Mouse (Mus musculus): ENCODE data around the gene Cnpy3. TPM values are rescaled to one million over a fixed set of nuclear protein-coding genes. Genes with fewer than 3 reads are reported as not detected.
"Not testable (repeated sequence)": the region's sequence is repeated elsewhere in the genome, so short reads cannot be mapped to it uniquely, and the experiment has no call there.

Gene Cnpy3
- polyA plus RNA-seq, 1 experiment from 2014 or later = 39.7 TPM

DNA sequence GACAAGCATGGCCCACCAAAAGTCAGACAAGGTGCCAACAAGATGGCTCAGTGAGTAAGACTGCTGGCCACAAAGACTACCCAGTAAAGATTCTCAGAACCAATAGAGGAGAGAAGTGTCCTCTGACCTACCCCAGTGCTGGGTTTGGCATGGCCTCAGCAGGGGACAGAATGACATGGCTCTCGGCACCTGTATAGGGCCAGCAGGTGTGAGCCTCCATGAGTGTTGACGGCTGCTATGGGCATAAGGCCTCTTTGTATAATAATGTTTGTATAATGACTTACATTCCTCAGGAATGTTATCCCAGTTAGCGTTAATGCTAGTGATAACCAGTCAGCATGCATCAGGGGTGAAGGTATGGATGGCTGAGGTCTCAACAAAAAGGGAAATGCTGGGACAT is 24.1 kb upstream of the Cnpy3 start:
- H3K4me3 ChIP-seq = no peak overlapping the region
- H3K9ac ChIP-seq = no peak overlapping the region
- H3K4me2 ChIP-seq = no peak overlapping the region
- ATAC-seq = no peak
- 87% methylated on average over 3 of the region's 3 CpGs for WGBS (ENCODE audit: insufficient replicate concordance)
- H3K36me3 ChIP-seq = peaks cover 70% of the 10 kb centered on the region
- no peaks in the 10 kb centered on the region for H3K27me3 ChIP-seq (replicated peaks)
- H3K27ac ChIP-seq = no peak overlapping the region
- peaks cover 34% of the 10 kb centered on the region for H3K4me1 ChIP-seq
- H3K9me3 ChIP-seq (replicated peaks) = no peaks in the 10 kb centered on the region

GRCm38 (mm10) chr17:46775070-46775469 is 23.1 kb upstream of the Cnpy3 start:
- Histone ChIP-seq H3K4me1 (peaks cover 30% of the 10 kb centered on the region), H3K36me3 (peaks cover 60% of the 10 kb centered on the region), H3K9me3 (replicated peaks) (no peaks in the 10 kb centered on the region), H3K27ac (no peak overlapping the region), H3K9ac (no peak overlapping the region), H3K4me3 (no peak overlapping the region), H3K27me3 (replicated peaks) (no peaks in the 10 kb centered on the region), H3K4me2 (no peak overlapping the region)
- WGBS (ENCODE audit: insufficient replicate concordance) = 85% methylated on average over 9 of the region's 9 CpGs
- ATAC-seq = no peak

DNA sequence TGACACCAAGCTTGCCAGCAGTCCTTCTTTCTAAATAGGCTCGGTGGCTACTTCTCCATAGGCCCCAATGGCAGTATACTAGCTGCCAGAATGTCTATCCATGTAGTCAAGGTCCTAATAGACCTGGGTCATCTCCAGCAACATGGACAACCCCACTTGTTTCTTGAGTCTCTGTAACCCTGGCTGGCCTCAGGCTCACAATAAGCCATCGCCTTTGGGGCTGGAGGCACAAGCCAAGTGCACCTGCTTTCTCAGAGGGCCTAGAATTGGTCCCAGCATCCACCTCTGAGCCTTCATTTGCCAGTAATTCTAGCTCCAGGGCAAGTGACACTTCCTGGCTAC is 22.1 kb upstream of the Cnpy3 start:
- peaks cover 51% of the 10 kb centered on the region for H3K36me3 ChIP-seq
- 42% methylated on average over 2 of the region's 2 CpGs for WGBS (ENCODE audit: insufficient replicate concordance)
- 0 out of 2 replicates have a peak, but pooled peaks have one; percentile 0 for ATAC-seq

DNA sequence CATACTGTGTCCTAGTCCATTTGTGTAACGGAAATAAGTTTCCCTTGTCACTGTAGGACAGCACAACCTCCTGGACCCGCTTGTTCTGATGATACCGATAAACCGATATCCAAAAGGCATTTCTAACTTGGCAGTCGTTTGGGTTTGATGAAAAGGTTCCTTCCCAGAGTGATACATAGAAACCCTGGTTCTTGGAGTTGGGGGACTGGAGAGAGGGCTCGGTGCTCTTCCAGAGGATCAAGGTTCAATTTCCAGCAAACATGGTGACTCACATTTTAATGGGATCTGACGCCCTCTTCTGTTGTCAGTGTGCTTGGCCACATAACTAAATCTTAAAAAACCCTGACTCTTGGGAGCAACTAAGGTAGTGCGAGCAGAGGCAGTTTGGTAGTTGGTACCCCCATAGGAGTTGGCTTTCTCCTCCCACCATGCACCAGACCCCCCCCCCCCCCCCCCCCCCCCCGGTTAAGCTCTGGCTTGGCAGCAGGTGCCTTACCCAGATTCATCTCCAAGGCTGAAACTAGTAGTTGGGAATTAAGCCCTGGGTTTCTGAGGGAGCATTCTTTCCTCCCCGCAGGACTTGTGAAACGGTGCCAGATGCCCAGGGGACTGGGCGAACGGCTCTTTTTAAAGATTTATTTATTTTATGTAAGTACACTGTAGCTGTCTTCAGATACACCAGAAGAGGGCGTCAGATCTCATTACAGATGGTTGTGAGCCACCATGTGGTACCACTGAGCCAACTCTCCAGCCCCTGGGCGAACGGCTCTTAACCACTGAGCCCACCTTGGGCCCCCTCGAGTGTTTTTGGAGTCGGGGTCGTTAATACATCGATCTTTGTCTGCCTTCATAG is 21.5 kb upstream of the Cnpy3 start:
- peak; percentile 37 for ATAC-seq
- Histone ChIP-seq H3K4me2 (peak overlapping the region; percentile 92), H3K27me3 (replicated peaks) (no peaks in the 10 kb centered on the region), H3K36me3 (peaks cover 45% of the 10 kb centered on the region), H3K9ac (peak overlapping the region; percentile 86), H3K9me3 (replicated peaks) (no peaks in the 10 kb centered on the region), H3K27ac (peak overlapping the region; percentile 87), H3K4me3 (peak overlapping the region; percentile 92), H3K4me1 (peaks cover 30% of the 10 kb centered on the region)
- 5% methylated on average over 19 of the region's 20 CpGs for WGBS (ENCODE audit: insufficient replicate concordance)

More for the DNA sequence above, 22.1 kb upstream of the Cnpy3 start:
- Histone ChIP-seq H3K4me2 (peak overlapping the region; percentile 92), H3K4me1 (peaks cover 30% of the 10 kb centered on the region), H3K9ac (peak overlapping the region; percentile 86; the same call in 1 of the 2 replicates), H3K27ac (peak overlapping the region; percentile 87; the same call in 1 of the 2 replicates), H3K4me3 (peak overlapping the region; percentile 92), H3K27me3 (replicated peaks) (no peaks in the 10 kb centered on the region), H3K9me3 (replicated peaks) (no peaks in the 10 kb centered on the region)

DNA sequence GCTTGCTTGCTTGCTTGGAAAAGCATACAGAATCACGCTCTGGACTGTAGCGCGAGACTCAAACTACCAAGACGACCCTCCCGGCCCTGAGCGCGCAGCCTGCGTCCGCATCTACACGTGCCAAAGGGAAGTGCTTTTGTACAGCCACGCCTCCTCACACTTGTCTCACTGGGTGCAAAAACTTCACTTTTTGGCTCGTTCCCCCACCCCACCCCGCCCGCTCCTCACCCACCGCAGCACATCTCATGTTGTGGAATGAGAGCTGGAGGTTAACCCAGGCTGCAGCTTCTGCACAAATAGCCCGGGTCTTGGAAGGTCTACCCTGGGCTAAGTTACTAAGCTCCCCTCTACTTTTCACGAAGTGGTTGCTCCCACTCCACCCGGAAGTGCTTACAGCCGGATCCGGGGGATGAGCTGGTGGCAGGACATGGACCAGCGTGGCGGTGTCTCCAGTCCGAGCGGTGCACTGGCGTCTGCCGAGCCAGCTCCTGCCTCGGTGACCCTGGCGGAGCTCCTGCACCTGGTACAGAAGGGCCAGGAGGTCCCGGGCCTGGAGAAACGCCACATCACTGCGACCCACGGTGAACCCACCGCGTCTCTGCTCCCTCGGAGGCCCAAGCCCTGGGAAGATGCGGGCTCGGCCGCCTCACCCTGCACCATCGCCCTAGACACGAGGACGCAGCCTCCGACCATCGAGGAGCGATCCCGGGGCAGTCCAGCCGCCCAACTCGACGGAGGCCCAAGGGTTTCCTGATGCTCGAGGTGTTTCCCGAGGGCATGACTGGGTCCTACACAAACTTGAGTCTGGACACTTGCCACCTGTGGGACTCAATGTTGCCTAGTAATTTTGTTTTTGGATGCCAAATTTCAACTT is 20.6 kb upstream of the Cnpy3 start, which contains the start of gene 2310039H08Rik:
Gene 2310039H08Rik, plus strand, starts transcription at position 232 of the 874 bp plus-strand sequence.
- under 1% methylated on average over 50 of the region's 50 CpGs for WGBS (ENCODE audit: insufficient replicate concordance)
- H3K9me3 ChIP-seq (replicated peaks) = no peaks in the 10 kb centered on the region
- H3K36me3 ChIP-seq = peaks cover 36% of the 10 kb centered on the region
- peak; percentile 85 for ATAC-seq
- H3K4me1 ChIP-seq = peaks cover 36% of the 10 kb centered on the region
- no peaks in the 10 kb centered on the region for H3K27me3 ChIP-seq (replicated peaks)
- peak within 1 kb of the TSS; percentile 87 for H3K27ac ChIP-seq
- peak within 1 kb of the TSS; percentile 92 for H3K4me2 ChIP-seq
- H3K4me3 ChIP-seq = peak within 1 kb of the TSS; percentile 92
- H3K9ac ChIP-seq = peak within 1 kb of the TSS; percentile 86

GRCm38 (mm10) chr17:46772038-46772403 is 20.0 kb upstream of the Cnpy3 start:
- H3K27me3 ChIP-seq (replicated peaks) = no peaks in the 10 kb centered on the region
- H3K4me1 ChIP-seq = peaks cover 37% of the 10 kb centered on the region
- H3K4me3 ChIP-seq = peak overlapping the region; percentile 92
- H3K4me2 ChIP-seq = peak overlapping the region; percentile 92
- WGBS (ENCODE audit: insufficient replicate concordance) = 5% methylated on average over 5 of the region's 5 CpGs
- ATAC-seq = no peak
- H3K9me3 ChIP-seq (replicated peaks) = no peaks in the 10 kb centered on the region
- H3K36me3 ChIP-seq = peaks cover 30% of the 10 kb centered on the region
- peak overlapping the region; percentile 86 for H3K9ac ChIP-seq
- peak overlapping the region; percentile 87 for H3K27ac ChIP-seq

GRCm38 (mm10) chr17:46771616-46772015 is 19.6 kb upstream of the Cnpy3 start:
- no peaks in the 10 kb centered on the region for H3K9me3 ChIP-seq (replicated peaks)
- no peaks in the 10 kb centered on the region for H3K27me3 ChIP-seq (replicated peaks)
- 58% methylated on average over 17 of the region's 17 CpGs for WGBS (ENCODE audit: insufficient replicate concordance)
- peaks cover 26% of the 10 kb centered on the region for H3K36me3 ChIP-seq
- peak overlapping the region; percentile 92 for H3K4me2 ChIP-seq
- H3K4me1 ChIP-seq = peaks cover 37% of the 10 kb centered on the region
- peak overlapping the region; percentile 87 for H3K27ac ChIP-seq
- peak overlapping the region; percentile 86 for H3K9ac ChIP-seq
- no peak for ATAC-seq
- peak overlapping the region; percentile 92 for H3K4me3 ChIP-seq

DNA sequence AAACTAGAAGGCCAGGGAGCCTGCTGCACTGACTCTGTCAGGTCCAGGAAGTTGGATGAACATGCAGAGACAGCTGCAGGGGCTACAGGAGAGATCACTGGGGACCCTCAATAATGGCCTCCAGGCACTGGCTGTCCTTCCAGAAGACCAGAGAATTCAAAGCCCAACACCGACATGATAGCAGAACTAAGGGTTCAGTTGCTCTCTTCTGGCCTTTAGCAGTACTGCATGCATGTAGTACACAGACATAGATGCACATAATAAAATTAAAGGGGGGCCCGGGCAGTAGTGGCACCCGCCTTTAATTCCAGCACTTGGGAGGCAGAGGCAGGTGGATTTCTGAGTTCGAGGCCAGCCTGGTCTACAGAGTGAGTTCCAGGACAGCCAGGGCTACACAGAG is 19.0 kb upstream of the Cnpy3 start:
- no peak overlapping the region for H3K4me2 ChIP-seq
- H3K4me1 ChIP-seq = peaks cover 37% of the 10 kb centered on the region
- no peak overlapping the region for H3K4me3 ChIP-seq
- no peaks in the 10 kb centered on the region for H3K27me3 ChIP-seq (replicated peaks)
- H3K9ac ChIP-seq = no peak overlapping the region
- H3K36me3 ChIP-seq = peaks cover 20% of the 10 kb centered on the region
- no peak for ATAC-seq
- no peak overlapping the region for H3K27ac ChIP-seq
- 72% methylated on average over 4 of the region's 4 CpGs for WGBS (ENCODE audit: insufficient replicate concordance)
- no peaks in the 10 kb centered on the region for H3K9me3 ChIP-seq (replicated peaks)

GRCm38 (mm10) chr17:46770546-46770945 is 18.5 kb upstream of the Cnpy3 start:
- Histone ChIP-seq H3K27me3 (replicated peaks) (no peaks in the 10 kb centered on the region), H3K27ac (no peak overlapping the region), H3K4me3 (no peak overlapping the region), H3K9ac (no peak overlapping the region), H3K4me2 (no peak overlapping the region), H3K36me3 (peaks cover 15% of the 10 kb centered on the region), H3K9me3 (replicated peaks) (no peaks in the 10 kb centered on the region), H3K4me1 (peaks cover 37% of the 10 kb centered on the region)
- 78% methylated on average over 11 of the region's 11 CpGs for WGBS (ENCODE audit: insufficient replicate concordance)
- ATAC-seq = no peak

DNA sequence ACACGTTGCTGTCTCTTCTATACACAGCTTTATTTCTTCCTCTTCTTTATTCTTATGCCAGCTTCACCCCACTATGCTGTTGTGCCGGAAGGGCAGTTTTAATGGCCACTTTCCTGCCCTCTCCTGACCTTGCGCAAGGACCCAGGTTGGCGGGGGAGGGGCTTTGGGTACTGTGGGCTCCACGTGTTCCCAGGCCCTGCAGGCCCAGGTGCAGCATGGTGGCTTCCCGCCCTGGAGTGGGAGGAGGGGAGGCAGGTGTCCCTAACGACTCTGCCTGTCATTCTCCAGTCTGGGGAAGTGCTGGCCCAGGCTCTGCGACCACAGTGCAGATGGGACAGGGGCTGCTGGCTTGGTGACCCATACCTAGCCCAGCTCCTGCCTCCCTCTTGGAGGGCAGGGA is 15.9 kb upstream of the Cnpy3 start:
- Histone ChIP-seq H3K9me3 (replicated peaks) (no peaks in the 10 kb centered on the region), H3K36me3 (no peaks in the 10 kb centered on the region), H3K9ac (no peak overlapping the region), H3K4me3 (no peak overlapping the region), H3K4me2 (no peak overlapping the region), H3K4me1 (peaks cover 21% of the 10 kb centered on the region), H3K27me3 (replicated peaks) (no peaks in the 10 kb centered on the region), H3K27ac (no peak overlapping the region)
- ATAC-seq = no peak
- whole genome bisulfite sequencing (ENCODE audit: insufficient replicate concordance) = 45% methylated on average over 8 of the region's 8 CpGs

DNA sequence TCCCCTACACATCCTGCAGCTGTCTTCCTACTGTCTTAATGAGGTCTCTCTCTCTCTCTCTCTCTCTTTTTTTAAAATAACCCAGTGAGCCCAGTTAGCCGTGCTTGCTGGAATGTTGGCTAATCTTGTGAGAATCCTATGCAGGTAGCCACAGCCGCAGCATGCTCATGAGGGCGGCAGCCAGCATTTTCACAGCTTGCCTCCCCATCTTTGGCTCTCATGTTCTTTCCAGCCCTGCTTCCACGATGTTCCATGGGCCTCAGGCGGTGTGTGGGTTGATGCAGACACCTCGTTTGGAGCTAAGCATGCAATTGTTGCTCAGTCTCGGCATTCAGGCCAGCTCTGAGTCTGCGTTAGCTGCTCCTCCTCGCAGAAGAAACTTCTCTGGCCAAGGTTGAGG is 12.9 kb upstream of the Cnpy3 start:
- WGBS (ENCODE audit: insufficient replicate concordance) = 61% methylated on average over 9 of the region's 9 CpGs
- H3K9ac ChIP-seq; ATAC-seq; H3K4me3 ChIP-seq; H3K27ac ChIP-seq; H3K27me3 ChIP-seq (replicated peaks); H3K36me3 ChIP-seq; H3K4me1 ChIP-seq; H3K4me2 ChIP-seq; H3K9me3 ChIP-seq (replicated peaks): not testable (repeated sequence)

DNA sequence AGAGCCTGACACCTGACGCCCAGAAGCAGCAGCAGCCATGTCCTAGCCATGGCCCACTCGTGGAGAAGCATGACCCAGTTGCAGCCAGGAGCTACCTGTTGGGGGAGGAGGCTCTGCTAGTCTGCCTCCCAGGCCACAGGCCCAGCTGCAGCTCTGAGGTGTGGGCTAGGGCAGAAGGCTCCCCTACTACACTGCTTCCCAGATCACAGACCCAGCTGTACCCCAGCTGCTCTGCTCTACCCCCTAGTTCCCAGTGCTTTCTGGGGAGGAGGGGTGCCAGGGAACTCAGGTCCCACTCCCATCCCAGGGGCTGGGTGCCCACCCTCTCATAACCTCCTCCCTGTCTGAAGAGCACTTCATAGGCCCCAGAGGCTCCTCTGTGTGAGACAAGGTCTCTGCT is 11.5 kb upstream of the Cnpy3 start, which contains the start of gene Ptcra:
Gene Ptcra, minus strand, starts transcription at position 169 of the 400 bp plus-strand sequence.
- 26% methylated on average over 2 of the region's 2 CpGs for whole genome bisulfite sequencing (ENCODE audit: insufficient replicate concordance)
- Histone ChIP-seq H3K9ac (no peak within 1 kb of the TSS), H3K4me2 (no peak within 1 kb of the TSS), H3K4me1 (peaks cover 7% of the 10 kb centered on the region; the same call in 1 of the 2 replicates), H3K9me3 (replicated peaks) (no peaks in the 10 kb centered on the region), H3K27me3 (replicated peaks) (no peaks in the 10 kb centered on the region), H3K36me3 (no peaks in the 10 kb centered on the region), H3K27ac (no peak within 1 kb of the TSS), H3K4me3 (no peak within 1 kb of the TSS)
- no peak for ATAC-seq
